Mouse (Mus musculus) thymus, adult 2 months (tissue): Measurements from ENCODE around the gene Atp13a2. TPM values are rescaled to one million over a fixed set of nuclear protein-coding genes. Genes with fewer than 3 reads are reported as not detected.

Experiments used
- DNase-seq: peaks from one replicate; pipeline ENCODE4 v3.0.0; 2021
- H3K27ac ChIP-seq: fragments of 200-500 bp; 2 replicates; pipeline ENCODE4 v1.5.1; 2012; ENCODE audit warnings: low read length, control low read depth; ENCODE audit not compliant: control insufficient read depth, insufficient read depth
- H3K27me3 ChIP-seq: fragments of 200-500 bp; 2 replicates; pipeline ENCODE4 v1.6.1; 2012; ENCODE audit warnings: mild to moderate bottlenecking, low read length, moderate library complexity, mixed read lengths; ENCODE audit not compliant: control insufficient read depth, insufficient read depth
- H3K36me3 ChIP-seq: fragments of 200-500 bp; 2 replicates; pipeline ENCODE4 v1.6.1; 2012; ENCODE audit warnings: mild to moderate bottlenecking, low read length, moderate library complexity; ENCODE audit not compliant: control insufficient read depth, insufficient read depth
- H3K4me1 ChIP-seq: fragments of 200-500 bp; replicated peaks from 2 replicates; pipeline ENCODE4 v1.6.1; 2012; ENCODE audit warnings: low read length; ENCODE audit not compliant: control insufficient read depth, insufficient read depth
- H3K4me3 ChIP-seq: fragments of 200-500 bp; 2 replicates; pipeline ENCODE4 v1.5.1; 2012; ENCODE audit warnings: mild to moderate bottlenecking, low read length, control low read depth, moderate library complexity; ENCODE audit not compliant: control insufficient read depth, insufficient read depth
- CTCF ChIP-seq: fragments of 200-500 bp; IDR thresholded peaks from 2 replicates; pipeline ENCODE4 v1.5.1; 2012; ENCODE audit warnings: mild to moderate bottlenecking, control low read depth, low read length, moderate library complexity, borderline replicate concordance; ENCODE audit not compliant: control insufficient read depth, poor library complexity, insufficient read depth; ENCODE audit errors: extremely low read depth
- POLR2A ChIP-seq: fragments of 200-500 bp; IDR thresholded peaks from 2 replicates; pipeline ENCODE4 v1.6.1; 2012; ENCODE audit warnings: mild to moderate bottlenecking, low read length, control low read depth, moderate library complexity; ENCODE audit not compliant: control insufficient read depth, poor library complexity, insufficient read depth; ENCODE audit errors: extremely low read depth
- whole genome bisulfite sequencing: fragments of 180-500 bp; shearing (Covaris S2); methylation state at CpG from one replicate; pipeline ENCODE4 v1.1.7; 2018; 5-methylcytosine and 5-hydroxymethylcytosine counted together
- polyA plus RNA-seq: library from polyadenylated mRNA; depleted of rRNA; stranded (reverse); fragments of >200 nt; gene quantifications from 2 replicates; pipeline ENCODE4 v1.2.3, GENCODE M21; 2012

Gene Atp13a2
- polyA plus RNA-seq, 1 experiment: 300 TPM

GRCm38 (mm10) chr4:140977278-140977677, 9.4 kb upstream of the Atp13a2 start:
- no peaks in the 10 kb centered on the region for H3K27me3 ChIP-seq
- H3K36me3 ChIP-seq: peaks cover 37% of the 10 kb centered on the region
- no peak overlapping the region for H3K4me3 ChIP-seq
- 94% methylated on average over 10 of the region's 10 CpGs for WGBS
- TF ChIP-seq CTCF: no peak
- no peak for TF ChIP-seq POLR2A
- no peak for DNase-seq
- peaks cover 5% of the 10 kb centered on the region; the same call in 1 of the 2 replicates for H3K4me1 ChIP-seq
- H3K27ac ChIP-seq: no peak overlapping the region

DNA sequence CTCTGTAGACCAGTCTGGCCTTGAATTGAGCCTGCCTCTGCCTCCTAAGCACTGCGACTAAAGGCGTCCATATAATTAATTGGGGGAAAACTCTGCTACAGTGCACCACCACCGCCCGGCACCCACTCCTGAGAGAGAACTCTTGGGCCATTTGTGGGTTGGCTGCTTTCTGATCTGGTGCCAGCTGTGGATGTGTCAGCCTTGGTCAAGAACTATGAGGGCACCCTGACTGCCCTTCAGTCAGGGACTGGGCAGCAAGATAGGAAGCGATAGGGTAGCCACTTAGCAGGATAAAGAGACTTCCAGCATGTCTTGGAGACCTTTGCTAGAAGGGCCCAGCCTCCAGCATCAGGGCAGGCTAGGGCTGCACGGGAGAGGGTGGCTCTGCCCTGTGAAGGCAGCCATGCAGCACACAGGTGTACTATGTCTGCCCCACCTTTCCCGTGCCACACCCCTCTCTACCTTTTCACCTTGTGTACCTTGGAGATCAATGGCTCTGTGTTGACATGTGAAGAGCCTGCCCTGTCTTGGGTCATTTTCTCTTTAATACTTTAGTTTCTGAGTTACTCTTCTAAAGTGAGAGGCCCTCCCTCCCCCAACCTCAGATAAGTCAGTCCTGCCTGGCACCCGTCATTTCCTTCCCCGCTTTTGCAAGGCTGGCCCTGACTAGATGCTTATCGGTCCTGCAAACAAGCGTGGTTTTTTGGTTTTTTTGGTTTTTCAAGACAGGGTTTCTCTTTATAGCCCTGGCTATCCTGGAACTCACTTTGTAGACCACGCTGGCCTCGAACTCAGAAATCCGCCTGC, 8.6 kb upstream of the Atp13a2 start:
- Histone ChIP-seq H3K27me3 (no peaks in the 10 kb centered on the region), H3K4me1 (peaks cover 13% of the 10 kb centered on the region), H3K4me3 (no peak overlapping the region), H3K36me3 (peaks cover 29% of the 10 kb centered on the region), H3K27ac (no peak overlapping the region)
- WGBS: 54% methylated on average over 14 of the region's 14 CpGs
- no peak for TF ChIP-seq POLR2A
- no peak for TF ChIP-seq CTCF
- no peak for DNase-seq

- 100% methylated on average over 2 of the region's 2 CpGs for WGBS
- no peak for TF ChIP-seq CTCF
- no peak for TF ChIP-seq POLR2A
- no peak for DNase-seq
- Histone ChIP-seq H3K27ac (no peak overlapping the region), H3K4me1 (peaks cover 23% of the 10 kb centered on the region), H3K27me3 (no peaks in the 10 kb centered on the region), H3K4me3 (no peak overlapping the region), H3K36me3 (peaks cover 11% of the 10 kb centered on the region)
Observed at GRCm38 (mm10) chr4:140981605-140982004, 5.1 kb upstream of the Atp13a2 start.

DNA sequence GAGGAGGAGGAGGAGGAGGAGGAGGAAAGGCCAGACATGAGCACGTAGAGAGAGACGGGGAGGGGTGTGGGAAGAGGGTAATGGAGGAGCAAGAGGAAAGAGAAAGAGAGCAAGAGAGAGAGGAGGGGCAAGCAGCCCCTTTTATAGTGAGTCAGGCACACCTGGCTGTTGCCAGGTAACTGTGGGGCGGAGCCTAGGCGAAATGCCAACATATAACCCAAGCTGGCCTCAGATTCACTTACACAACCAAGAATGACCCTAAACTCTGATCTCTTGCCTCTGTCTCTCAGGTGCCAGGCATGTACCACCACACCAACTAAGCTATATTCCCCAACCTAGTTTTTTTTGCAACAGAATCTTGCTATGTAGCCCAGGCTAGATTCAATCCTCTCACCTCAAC, 3.9 kb upstream of the Atp13a2 start:
- WGBS: 17% methylated on average over 4 of the region's 4 CpGs
- Histone ChIP-seq H3K27ac (peak overlapping the region; percentile 30; the same call in 1 of the 2 replicates), H3K36me3 (peaks cover 11% of the 10 kb centered on the region), H3K4me3 (no peak overlapping the region), H3K27me3 (no peaks in the 10 kb centered on the region), H3K4me1 (peaks cover 30% of the 10 kb centered on the region)
- TF ChIP-seq POLR2A (no peak), CTCF (no peak)
- no peak for DNase-seq

GRCm38 (mm10) chr4:140983442-140983841, 3.2 kb upstream of the Atp13a2 start:
- no peak overlapping the region for H3K27ac ChIP-seq
- WGBS: 0% methylated on average over 9 of the region's 9 CpGs
- TF ChIP-seq POLR2A (no peak), CTCF (0 out of 2 replicates have a peak, but pooled peaks have one; percentile 15)
- H3K36me3 ChIP-seq: peaks cover 11% of the 10 kb centered on the region
- DNase-seq: peak; percentile 65
- H3K27me3 ChIP-seq: no peaks in the 10 kb centered on the region
- H3K4me1 ChIP-seq: peaks cover 27% of the 10 kb centered on the region
- H3K4me3 ChIP-seq: no peak overlapping the region

- H3K27ac ChIP-seq: no peak overlapping the region
- H3K27me3 ChIP-seq: no peaks in the 10 kb centered on the region
- WGBS: 97% methylated on average over 6 of the region's 6 CpGs
- H3K4me3 ChIP-seq: no peak overlapping the region
- TF ChIP-seq POLR2A (no peak), CTCF (no peak)
- peaks cover 3% of the 10 kb centered on the region for H3K36me3 ChIP-seq
- peaks cover 38% of the 10 kb centered on the region for H3K4me1 ChIP-seq
- DNase-seq: no peak
Observed at GRCm38 (mm10) chr4:140984544-140984943, 2.1 kb upstream of the Atp13a2 start.
